Mouse (Mus musculus): ENCODE results near the gene Smim26. TPM values are rescaled to one million over a fixed set of nuclear protein-coding genes. Genes with fewer than 3 reads are reported as not detected.
A peak's percentile ranks its signal among the peaks of the same experiment; 100 is the strongest.

Gene Smim26
- polyA plus RNA-seq, 1 experiment, result 4.5 TPM

DNA sequence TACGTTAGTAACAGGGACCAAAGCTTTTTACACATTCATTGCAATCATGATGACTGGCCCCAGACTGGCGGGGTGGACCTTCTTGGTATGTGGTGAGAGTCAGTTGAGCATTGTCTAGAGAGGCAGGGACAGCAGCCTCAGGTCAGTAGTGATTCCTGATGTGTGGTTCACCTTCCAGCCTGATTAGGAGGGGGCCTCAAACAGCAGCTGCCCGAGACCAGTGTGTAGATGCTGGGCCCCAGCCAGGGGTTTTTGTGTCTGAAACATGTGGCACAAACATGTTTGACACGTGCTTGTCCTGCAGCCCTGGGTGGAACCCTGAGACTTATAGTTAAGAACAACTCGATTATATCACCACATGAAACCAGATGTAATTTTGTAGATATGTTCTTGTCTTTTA, 40.4 kb downstream of the Smim26 start:
- DNase-seq, result no peak
- WGBS, result 60% methylated on average over 5 of the region's 5 CpGs
- TF ChIP-seq POLR2A (IDR thresholded peaks at IDR 0.05; ENCODE audit: borderline replicate concordance, extremely low read depth, low read depth, low read length) (no peak), CTCF (IDR thresholded peaks at IDR 0.05; ENCODE audit: insufficient read depth, low read length) (no peak)
- Histone ChIP-seq H3K4me3 (replicated peaks; ENCODE audit: extremely low read depth, low read depth, low read length) (no peak overlapping the region), H3K4me1 (ENCODE audit: control insufficient read depth, insufficient read depth, low read length) (no peaks in the 10 kb centered on the region)

DNA sequence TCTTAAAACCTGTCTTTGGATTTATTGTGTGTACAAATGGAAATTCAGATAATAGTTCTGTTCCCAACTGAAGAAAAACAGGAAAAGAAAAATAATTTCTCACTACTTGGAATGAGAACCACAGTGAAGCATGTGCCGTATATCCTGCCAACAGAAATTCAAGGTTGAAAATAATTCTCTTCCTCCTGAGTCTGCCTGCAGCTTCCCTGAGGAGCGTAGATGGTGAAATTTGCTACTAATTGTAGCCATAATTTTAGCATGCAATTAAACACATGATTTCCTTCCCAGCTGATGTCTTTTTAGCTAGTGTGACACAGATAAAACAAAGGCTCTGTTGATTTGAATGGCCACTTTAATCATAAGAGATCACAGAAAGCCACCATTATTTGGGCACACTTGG, 40.9 kb downstream of the Smim26 start:
- TF ChIP-seq POLR2A (IDR thresholded peaks at IDR 0.05; ENCODE audit: borderline replicate concordance, extremely low read depth, low read depth, low read length), result no peak
- no peak for TF ChIP-seq CTCF (IDR thresholded peaks at IDR 0.05; ENCODE audit: insufficient read depth, low read length)
- WGBS, result 65% methylated on average over 2 of the region's 2 CpGs

DNA sequence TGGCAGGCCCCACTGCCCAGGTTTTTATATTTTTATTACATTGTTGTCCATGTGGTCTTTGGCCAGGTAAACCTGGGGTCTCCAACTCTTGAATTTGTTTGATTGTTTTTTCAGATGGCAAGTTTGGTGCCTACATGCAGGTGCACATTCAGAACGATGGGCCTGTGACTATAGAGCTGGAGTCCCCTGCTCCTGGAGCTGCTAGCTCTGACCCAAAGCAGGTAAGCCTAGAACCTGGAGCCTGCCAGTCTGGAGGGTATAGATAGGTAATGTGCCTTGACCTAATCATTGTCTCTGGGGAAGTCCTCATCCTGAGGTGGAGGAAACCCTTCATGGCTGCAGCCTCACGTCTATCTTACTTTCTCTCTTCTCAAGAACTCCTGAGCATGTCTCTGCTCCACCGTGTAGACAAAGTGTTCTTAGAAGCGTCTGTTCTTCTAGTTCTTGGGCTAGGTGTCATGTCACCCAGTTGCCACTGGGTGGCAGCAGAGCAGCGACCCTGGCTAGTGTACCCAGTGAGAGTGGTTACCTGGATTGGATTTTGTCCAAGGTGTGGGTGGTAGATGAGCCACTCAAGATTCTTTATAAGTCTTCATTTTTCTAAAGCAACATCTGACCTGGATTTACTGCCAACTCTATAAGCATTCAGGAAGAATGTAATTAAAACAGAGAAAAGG, 41.9 kb downstream of the Smim26 start:
- TF ChIP-seq POLR2A (IDR thresholded peaks at IDR 0.05; ENCODE audit: borderline replicate concordance, extremely low read depth, low read depth, low read length), result no peak
- TF ChIP-seq CTCF (IDR thresholded peaks at IDR 0.05; ENCODE audit: insufficient read depth, low read length), result peak; percentile 95
- Histone ChIP-seq H3K4me1 (ENCODE audit: control insufficient read depth, insufficient read depth, low read length) (no peaks in the 10 kb centered on the region), H3K4me3 (replicated peaks; ENCODE audit: extremely low read depth, low read depth, low read length) (no peak overlapping the region)
- 17% methylated on average over 5 of the region's 5 CpGs for WGBS
- DNase-seq, result peak; percentile 50

More for the DNA sequence above, 40.9 kb downstream of the Smim26 start:
- no peak for DNase-seq
- Histone ChIP-seq H3K4me1 (ENCODE audit: control insufficient read depth, insufficient read depth, low read length) (no peaks in the 10 kb centered on the region), H3K4me3 (replicated peaks; ENCODE audit: extremely low read depth, low read depth, low read length) (no peak overlapping the region)

DNA sequence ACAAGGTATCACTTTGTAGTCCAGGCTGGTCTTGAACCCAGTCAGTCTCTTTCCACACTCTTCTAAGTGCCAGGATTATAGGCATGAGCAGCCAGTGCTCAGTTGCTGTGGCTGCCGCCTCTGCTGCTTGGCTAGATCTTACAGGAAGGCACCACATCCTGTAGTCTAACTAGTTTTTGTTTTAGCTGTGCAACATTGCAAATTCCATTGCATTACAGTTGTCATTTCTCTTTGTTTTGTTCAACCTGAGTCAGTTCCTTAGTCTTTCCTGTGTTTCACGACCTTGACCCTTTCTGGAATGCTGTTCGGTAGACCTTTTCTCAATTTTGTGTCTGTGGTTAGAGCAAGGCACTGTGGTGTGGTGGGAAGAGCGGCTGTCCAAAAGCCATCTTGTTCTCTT, 43.4 kb downstream of the Smim26 start:
- no peak for DNase-seq
- TF ChIP-seq CTCF (IDR thresholded peaks at IDR 0.05; ENCODE audit: insufficient read depth, low read length), result no peak
- TF ChIP-seq POLR2A (IDR thresholded peaks at IDR 0.05; ENCODE audit: borderline replicate concordance, extremely low read depth, low read depth, low read length), result no peak
- no peaks in the 10 kb centered on the region for H3K4me1 ChIP-seq (ENCODE audit: control insufficient read depth, insufficient read depth, low read length)
- H3K4me3 ChIP-seq (replicated peaks; ENCODE audit: extremely low read depth, low read depth, low read length), result no peak overlapping the region
- 65% methylated on average over 4 of the region's 4 CpGs for WGBS

DNA sequence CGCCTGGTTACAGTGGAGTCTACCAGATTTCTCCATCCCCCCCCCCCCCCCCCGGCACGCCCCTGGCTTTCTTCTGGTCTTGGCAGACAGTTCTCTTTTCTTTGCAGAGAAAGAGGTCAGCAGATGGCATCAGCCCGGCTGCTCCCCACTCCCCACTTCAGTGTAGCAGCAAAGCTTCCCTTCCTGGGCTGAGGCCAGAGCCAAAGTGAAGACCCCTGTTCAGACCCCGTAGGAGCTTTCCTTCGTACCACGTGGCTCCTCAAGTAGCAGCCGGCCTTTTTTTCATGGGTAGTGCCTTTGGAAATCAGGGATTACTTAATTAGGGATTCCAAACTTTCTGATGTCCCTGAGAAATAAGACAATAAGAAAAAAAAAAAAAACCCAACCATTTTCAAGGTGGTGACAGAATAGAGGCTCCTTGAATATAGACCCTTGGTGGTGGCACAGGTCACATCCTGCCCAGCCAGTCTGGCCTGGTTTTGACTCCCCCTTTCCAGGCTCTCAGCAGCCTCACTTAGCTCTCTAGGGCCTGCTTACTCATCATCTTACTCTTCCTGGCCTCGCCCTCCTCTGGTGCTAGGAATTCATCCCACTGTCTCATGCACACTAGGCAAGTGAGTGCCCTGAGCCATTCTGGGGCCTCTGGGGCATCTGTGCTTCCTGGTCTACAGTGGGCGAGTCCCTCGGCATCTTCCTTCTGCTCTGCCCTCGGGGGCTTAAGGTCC, 44.0 kb downstream of the Smim26 start:
- no peaks in the 10 kb centered on the region for H3K4me1 ChIP-seq (ENCODE audit: control insufficient read depth, insufficient read depth, low read length)
- H3K4me3 ChIP-seq (replicated peaks; ENCODE audit: extremely low read depth, low read depth, low read length), result no peak overlapping the region
- DNase-seq, result no peak
- WGBS, result 81% methylated on average over 12 of the region's 12 CpGs
- TF ChIP-seq POLR2A (IDR thresholded peaks at IDR 0.05; ENCODE audit: borderline replicate concordance, extremely low read depth, low read depth, low read length), result no peak
- TF ChIP-seq CTCF (IDR thresholded peaks at IDR 0.05; ENCODE audit: insufficient read depth, low read length), result no peak

DNA sequence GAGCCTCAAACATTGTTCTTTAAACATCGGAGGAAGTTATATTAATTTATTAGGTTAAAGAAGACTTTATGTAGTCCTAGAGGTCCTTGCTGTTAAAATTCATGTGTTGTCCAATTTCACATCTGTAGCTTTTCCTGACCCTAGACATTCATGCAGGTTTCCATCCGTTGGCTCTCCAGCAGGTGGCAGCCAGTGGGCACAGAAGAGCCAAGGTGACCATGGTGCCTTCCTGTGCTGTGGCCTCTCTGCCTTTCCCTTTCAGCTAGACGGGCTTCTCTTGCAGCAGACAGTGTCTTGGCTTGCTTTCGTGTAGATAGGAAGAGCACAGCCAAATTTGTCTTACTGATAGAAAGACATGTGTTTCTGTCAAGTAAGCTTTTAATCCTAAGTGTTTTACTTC, 44.9 kb downstream of the Smim26 start:
- no peak overlapping the region for H3K4me3 ChIP-seq (replicated peaks; ENCODE audit: extremely low read depth, low read depth, low read length)
- TF ChIP-seq CTCF (IDR thresholded peaks at IDR 0.05; ENCODE audit: insufficient read depth, low read length) (peak; percentile 23; the same call in 1 of the 2 replicates), POLR2A (IDR thresholded peaks at IDR 0.05; ENCODE audit: borderline replicate concordance, extremely low read depth, low read depth, low read length) (no peak)
- DNase-seq, result no peak
- 47% methylated on average over 4 of the region's 4 CpGs for WGBS
- H3K4me1 ChIP-seq (ENCODE audit: control insufficient read depth, insufficient read depth, low read length), result no peaks in the 10 kb centered on the region

DNA sequence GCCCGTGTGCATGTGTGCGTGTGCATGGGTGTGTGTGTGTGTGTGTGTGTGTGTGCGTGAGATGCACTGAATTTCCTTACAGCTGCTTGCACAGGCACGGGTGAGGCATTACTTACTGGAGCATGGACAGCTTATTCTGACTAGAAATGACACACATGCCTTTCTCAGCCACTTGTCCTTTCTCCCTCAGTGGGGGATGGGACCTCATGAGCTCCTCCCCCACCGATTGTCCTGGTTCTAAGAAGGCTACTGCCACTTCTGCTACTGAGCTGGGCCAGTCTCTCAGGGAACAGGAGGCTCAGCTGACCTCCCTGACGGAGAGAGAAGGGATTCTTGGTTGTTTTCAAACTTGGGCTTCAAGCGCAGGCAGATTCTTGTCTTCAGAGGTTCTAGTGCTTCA, 46.2 kb downstream of the Smim26 start:
- DNase-seq, result no peak
- 74% methylated on average over 7 of the region's 7 CpGs for WGBS
- TF ChIP-seq POLR2A (IDR thresholded peaks at IDR 0.05; ENCODE audit: borderline replicate concordance, extremely low read depth, low read depth, low read length) (no peak), CTCF (IDR thresholded peaks at IDR 0.05; ENCODE audit: insufficient read depth, low read length) (no peak)
- Histone ChIP-seq H3K4me1 (ENCODE audit: control insufficient read depth, insufficient read depth, low read length) (no peaks in the 10 kb centered on the region), H3K4me3 (replicated peaks; ENCODE audit: extremely low read depth, low read depth, low read length) (no peak overlapping the region)

DNA sequence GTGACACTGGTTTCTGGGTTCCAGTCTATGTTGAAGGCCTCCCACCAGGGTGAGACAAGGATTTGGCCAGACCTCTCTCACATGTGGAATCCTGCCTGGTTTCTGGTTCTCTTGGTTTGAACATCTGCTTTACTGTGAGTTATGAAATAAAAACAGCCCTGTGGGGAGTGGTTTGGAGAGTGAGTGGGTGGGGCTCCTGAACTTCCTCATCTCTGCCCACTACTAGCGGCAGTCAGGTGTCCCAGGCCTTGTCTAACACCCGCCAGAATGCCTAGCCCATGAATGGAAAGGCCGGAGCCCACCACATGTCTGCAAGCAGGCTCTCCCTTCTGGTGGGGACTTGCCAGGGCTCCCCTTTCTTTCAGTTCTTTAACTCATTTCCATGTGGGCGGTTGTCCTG, 48.1 kb downstream of the Smim26 start:
- H3K4me1 ChIP-seq (ENCODE audit: control insufficient read depth, insufficient read depth, low read length), result no peaks in the 10 kb centered on the region
- H3K4me3 ChIP-seq (replicated peaks; ENCODE audit: extremely low read depth, low read depth, low read length), result no peak overlapping the region
- WGBS, result 65% methylated on average over 4 of the region's 4 CpGs
- DNase-seq, result no peak
- no peak for TF ChIP-seq POLR2A (IDR thresholded peaks at IDR 0.05; ENCODE audit: borderline replicate concordance, extremely low read depth, low read depth, low read length)
- TF ChIP-seq CTCF (IDR thresholded peaks at IDR 0.05; ENCODE audit: insufficient read depth, low read length), result no peak

Other genes with a start within 250 kb of the Smim26 start
- gene Kat14, start 225.1 kb upstream of the Smim26 start, polyA plus RNA-seq (2012; rRNA removed), result 22.0 and 28.6 TPM in 2 replicates
- not detected in 2 replicates for gene Pet117, start 225.1 kb upstream of the Smim26 start, polyA plus RNA-seq (2012; rRNA removed)
- 1.3 and 2.1 TPM in 2 replicates for gene Dzank1, start 66.6 kb upstream of the Smim26 start, polyA plus RNA-seq (2012; rRNA removed)
- gene Polr3f, start 66.3 kb upstream of the Smim26 start, polyA plus RNA-seq (2012; rRNA removed), result 4.5 and 8.5 TPM in 2 replicates
- gene Rbbp9, start 43.2 kb upstream of the Smim26 start, polyA plus RNA-seq (2012; rRNA removed), result 11.9 and 15.4 TPM in 2 replicates
- 37.7 and 51.0 TPM in 2 replicates for gene Sec23b, start 37.8 kb upstream of the Smim26 start, polyA plus RNA-seq (2012; rRNA removed)
- gene Dtd1, start 5.8 kb downstream of the Smim26 start, polyA plus RNA-seq (2012; rRNA removed), result 9.9 and 12.4 TPM in 2 replicates
- not detected in 2 replicates for gene Scp2d1, start 229.6 kb downstream of the Smim26 start, polyA plus RNA-seq (2012; rRNA removed)

All from lung, adult 2 months (tissue).